Mouse (Mus musculus) neural tube, embryonic 11.5 days (tissue): ENCODE measurements around the gene Clasp2. TPM values are rescaled to one million over a fixed set of nuclear protein-coding genes. Genes with fewer than 3 reads are reported as not detected.
"Not testable (repeated sequence)": the region's sequence is repeated elsewhere in the genome, so short reads cannot be mapped to it uniquely, and the experiment has no call there.

ENCODE experiments used
- ATAC-seq: fragments of 200-750 bp; cut with Nextera tagmentation; 2 replicates; pipeline ENCODE4 v1.8.0; 2017; ENCODE audit warnings: moderate number of reproducible peaks, mild to moderate bottlenecking, moderate TSS enrichment, moderate library complexity; ENCODE audit not compliant: insufficient read depth, low FRiP score, low TSS enrichment
- DNase-seq: peaks from one replicate; pipeline ENCODE4 v3.0.0-alpha.2; 2015; ENCODE audit warnings: low spot score
- H3K27ac ChIP-seq: fragments of 300-500 bp; sonication (generic); 2 replicates; pipeline ENCODE4 v1.5.1; 2014; ENCODE audit warnings: low read depth, mild to moderate bottlenecking, low read length
- H3K27me3 ChIP-seq: fragments of 300-500 bp; sonication (generic); 2 replicates; pipeline ENCODE4 v1.6.1; 2014; ENCODE audit warnings: mild to moderate bottlenecking, low read length, mixed read lengths; ENCODE audit not compliant: control insufficient read depth, insufficient read depth
- H3K36me3 ChIP-seq: fragments of 300-500 bp; sonication (generic); 2 replicates; pipeline ENCODE4 v1.6.1; 2014; ENCODE audit warnings: mild to moderate bottlenecking, low read length, moderate library complexity, mixed read lengths; ENCODE audit not compliant: control insufficient read depth, insufficient read depth
- H3K4me1 ChIP-seq: fragments of 300-500 bp; sonication (generic); 2 replicates; pipeline ENCODE4 v1.6.1; 2014; ENCODE audit warnings: low read length, mixed read lengths; ENCODE audit not compliant: control insufficient read depth, insufficient read depth
- H3K4me2 ChIP-seq: fragments of 300-500 bp; sonication (generic); 2 replicates; pipeline ENCODE4 v1.6.1; 2014; ENCODE audit warnings: low read depth, mild to moderate bottlenecking, moderate library complexity
- H3K4me3 ChIP-seq: fragments of 300-500 bp; sonication (generic); 2 replicates; pipeline ENCODE4 v1.5.1; 2014; ENCODE audit warnings: low read depth, low read length
- H3K9ac ChIP-seq: fragments of 300-500 bp; sonication (generic); 2 replicates; pipeline ENCODE4 v1.6.1; 2014; ENCODE audit warnings: mild to moderate bottlenecking, low read length
- H3K9me3 ChIP-seq: fragments of 300-500 bp; sonication (generic); 2 replicates; pipeline ENCODE4 v1.6.1; 2016; ENCODE audit warnings: low read length; ENCODE audit not compliant: control insufficient read depth
- WGBS: fragments of 180-500 bp; shearing (Covaris S2); extraction: QIAGEN DNeasy Blood & Tissue Kit; methylation state at CpG from one replicate; pipeline ENCODE4 v1.1.7; 2014; 5-methylcytosine and 5-hydroxymethylcytosine counted together
- polyA plus RNA-seq: library from polyadenylated mRNA; unstranded; fragments of >200 nt; fragmentation: Nextera tagmentation; extraction: Ambion mirVana; gene quantifications from 2 replicates; pipeline ENCODE4 v1.2.1, GENCODE M21; 2014

Clasp2 gene
- polyA plus RNA-seq, 1 experiment from 2014 or later: 58.0 TPM

DNA sequence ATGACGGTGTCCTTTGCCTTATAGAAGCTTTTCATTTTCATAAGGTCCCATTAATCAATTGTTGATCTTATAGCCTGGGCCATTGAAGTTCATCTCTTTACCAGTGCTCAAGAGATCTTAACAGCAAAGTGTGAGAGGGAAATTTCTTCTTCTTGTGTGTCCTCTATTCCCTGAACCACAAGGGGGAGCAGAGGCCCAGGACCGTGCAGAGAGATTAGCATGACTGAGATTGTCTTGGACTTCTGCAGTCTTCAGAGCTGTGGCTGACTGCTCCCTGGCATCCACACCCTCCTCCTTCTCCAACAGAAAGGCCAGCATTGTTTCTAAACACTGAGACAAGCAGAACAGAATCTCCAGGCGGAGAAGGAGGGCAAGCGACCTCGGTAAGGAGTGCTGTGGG, 22.2 kb upstream of the Clasp2 start:
- Histone ChIP-seq H3K9me3 (no peaks in the 10 kb centered on the region), H3K36me3 (no peaks in the 10 kb centered on the region), H3K4me1 (no peaks in the 10 kb centered on the region), H3K4me2 (no peak overlapping the region), H3K9ac (no peak overlapping the region), H3K27me3 (no peaks in the 10 kb centered on the region), H3K4me3 (no peak overlapping the region), H3K27ac (no peak overlapping the region)
- WGBS: 55% methylated on average over 5 of the region's 5 CpGs
- ATAC-seq (no peak), DNase-seq (peak; percentile 22)

DNA sequence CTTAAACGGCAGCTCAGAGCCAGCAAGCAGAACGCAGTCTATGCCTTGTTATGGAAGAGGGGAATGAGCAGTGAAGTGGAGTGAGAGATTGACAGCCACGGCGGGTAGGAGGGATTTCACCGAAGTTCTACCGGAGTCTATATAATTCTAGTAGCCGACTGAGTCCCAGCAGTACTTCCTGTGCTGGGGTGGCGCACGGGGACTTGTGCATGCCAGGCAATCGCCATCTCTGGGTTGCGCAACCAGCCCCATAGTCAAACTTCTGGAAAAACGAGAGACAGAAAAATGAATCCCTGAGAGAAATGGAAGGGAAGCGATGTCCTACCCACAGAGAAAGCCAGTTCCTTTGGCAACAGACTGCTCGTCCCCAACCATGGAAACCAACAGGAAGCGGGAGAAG, 16.6 kb upstream of the Clasp2 start:
- WGBS: 83% methylated on average over 15 of the region's 15 CpGs
- Histone ChIP-seq H3K27ac (no peak overlapping the region), H3K9ac (no peak overlapping the region)

DNA sequence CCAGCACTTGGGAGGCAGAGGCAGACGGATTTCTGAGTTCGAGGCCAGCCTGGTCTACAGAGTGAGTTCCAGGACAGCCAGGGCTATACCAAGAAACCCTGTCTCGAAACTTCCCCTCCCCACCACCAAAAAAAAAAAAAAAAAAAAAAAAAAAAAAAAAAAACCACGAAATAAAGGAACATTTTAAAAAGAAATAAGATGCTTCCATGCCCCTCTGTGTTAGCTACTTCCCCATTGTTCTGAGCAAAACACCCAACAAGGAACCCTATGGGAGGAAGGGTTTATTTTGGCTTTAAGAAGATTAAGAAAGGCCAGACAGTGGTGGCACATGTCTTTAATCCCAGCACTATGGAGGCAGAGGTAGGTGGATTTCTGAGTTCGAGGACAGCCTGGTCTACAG, 15.7 kb upstream of the Clasp2 start:
- WGBS: 94% methylated on average over 5 of the region's 5 CpGs
- not testable (repeated sequence) for H3K27me3 ChIP-seq, H3K4me2 ChIP-seq, H3K4me3 ChIP-seq, H3K36me3 ChIP-seq, H3K27ac ChIP-seq, H3K9ac ChIP-seq, H3K9me3 ChIP-seq, ATAC-seq, H3K4me1 ChIP-seq, DNase-seq

More for the DNA sequence above, 16.6 kb upstream of the Clasp2 start:
- Histone ChIP-seq H3K4me1 (no peaks in the 10 kb centered on the region), H3K27me3 (no peaks in the 10 kb centered on the region), H3K4me3 (no peak overlapping the region), H3K9me3 (no peaks in the 10 kb centered on the region), H3K36me3 (no peaks in the 10 kb centered on the region), H3K4me2 (no peak overlapping the region)
- DNase-seq (no peak), ATAC-seq (no peak)

DNA sequence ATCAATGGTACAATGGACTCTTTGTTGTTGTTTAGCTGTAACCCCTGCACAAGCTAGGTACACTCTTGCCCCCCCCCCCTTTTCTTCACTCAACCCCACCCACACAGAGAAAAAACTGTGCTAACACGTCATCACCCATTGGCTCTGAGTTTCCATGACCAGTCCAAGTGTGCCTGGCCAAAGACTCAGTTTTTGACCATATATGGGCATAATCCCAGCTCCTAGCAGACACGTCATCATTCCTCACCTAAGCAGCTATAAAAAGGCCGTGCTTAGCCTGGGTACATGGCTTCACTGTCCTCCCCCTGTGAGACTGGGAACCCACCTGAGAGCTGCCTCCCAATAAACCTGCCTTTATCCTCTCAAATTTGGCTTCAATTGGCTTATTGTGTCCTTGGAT, 15.1 kb upstream of the Clasp2 start:
- DNase-seq (no peak), ATAC-seq (no peak)
- H3K4me3 ChIP-seq: no peak overlapping the region
- no peaks in the 10 kb centered on the region for H3K9me3 ChIP-seq
- no peak overlapping the region for H3K9ac ChIP-seq
- no peaks in the 10 kb centered on the region for H3K4me1 ChIP-seq
- no peaks in the 10 kb centered on the region for H3K27me3 ChIP-seq
- WGBS: 69% methylated on average over 3 of the region's 3 CpGs
- no peak overlapping the region for H3K27ac ChIP-seq
- no peaks in the 10 kb centered on the region for H3K36me3 ChIP-seq
- no peak overlapping the region for H3K4me2 ChIP-seq

DNA sequence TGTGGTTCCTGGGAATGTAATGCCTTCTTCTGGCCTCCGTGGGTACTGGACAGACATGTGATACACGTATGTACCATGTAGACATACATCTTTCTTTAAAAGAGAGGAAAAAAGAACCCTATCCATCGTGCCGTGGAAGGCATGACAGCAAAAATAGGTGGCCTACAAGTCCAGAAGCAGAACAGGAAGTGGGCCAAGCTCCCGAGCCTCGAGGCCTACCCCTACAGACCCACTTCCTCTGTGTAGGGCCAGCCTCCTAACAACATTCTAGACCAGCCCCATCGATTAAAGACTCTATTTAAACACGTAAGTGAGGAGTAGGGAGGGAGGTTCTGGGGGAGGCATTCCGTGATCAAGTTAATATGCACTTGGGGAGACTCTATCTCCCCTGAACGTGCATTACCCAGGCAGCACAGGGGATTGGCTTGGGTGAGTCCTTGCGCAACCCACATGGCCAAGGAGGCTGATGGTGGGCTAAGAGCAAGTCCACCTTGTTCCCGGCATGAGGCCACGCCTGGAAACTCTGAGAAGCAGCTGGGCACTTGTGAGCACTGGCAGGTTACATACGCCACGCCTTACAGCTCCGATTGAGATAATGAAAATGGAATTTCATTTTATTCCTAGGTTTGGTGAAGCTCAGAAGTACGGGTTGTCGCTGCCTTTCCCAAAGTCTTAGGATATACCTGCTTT, 14.1 kb upstream of the Clasp2 start:
- no peak overlapping the region for H3K27ac ChIP-seq
- 90% methylated on average over 18 of the region's 18 CpGs for WGBS

DNA sequence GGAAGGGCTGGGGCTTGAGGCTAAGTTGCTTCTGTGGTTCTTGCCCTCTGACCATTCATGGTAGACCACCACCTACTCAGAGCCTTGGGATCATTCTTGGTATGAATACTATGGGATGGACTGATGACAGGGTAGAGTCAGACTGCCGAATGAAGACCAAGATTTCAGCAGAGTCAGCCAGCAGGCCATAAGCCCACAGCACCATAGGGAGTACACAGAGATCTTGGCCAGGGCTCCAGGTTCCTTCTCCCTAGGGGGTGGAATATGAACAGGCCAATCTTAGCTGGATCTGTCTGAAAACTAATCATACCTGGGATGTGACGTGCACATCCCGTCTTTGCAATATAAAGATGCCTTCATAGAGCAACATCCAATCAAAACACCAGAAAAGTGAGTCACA, 9.7 kb upstream of the Clasp2 start:
- no peak for DNase-seq
- Histone ChIP-seq H3K9ac (no peak overlapping the region), H3K4me3 (no peak overlapping the region), H3K36me3 (no peaks in the 10 kb centered on the region), H3K9me3 (no peaks in the 10 kb centered on the region), H3K4me2 (no peak overlapping the region), H3K27ac (no peak overlapping the region), H3K4me1 (no peaks in the 10 kb centered on the region), H3K27me3 (no peaks in the 10 kb centered on the region)
- no peak for ATAC-seq
- 87% methylated on average over 3 of the region's 3 CpGs for WGBS

More for the DNA sequence above, 14.1 kb upstream of the Clasp2 start:
- Histone ChIP-seq H3K4me1 (no peaks in the 10 kb centered on the region), H3K9ac (no peak overlapping the region), H3K27me3 (no peaks in the 10 kb centered on the region), H3K4me3 (no peak overlapping the region), H3K36me3 (no peaks in the 10 kb centered on the region), H3K4me2 (no peak overlapping the region), H3K9me3 (no peaks in the 10 kb centered on the region)
- DNase-seq (no peak), ATAC-seq (no peak)

DNA sequence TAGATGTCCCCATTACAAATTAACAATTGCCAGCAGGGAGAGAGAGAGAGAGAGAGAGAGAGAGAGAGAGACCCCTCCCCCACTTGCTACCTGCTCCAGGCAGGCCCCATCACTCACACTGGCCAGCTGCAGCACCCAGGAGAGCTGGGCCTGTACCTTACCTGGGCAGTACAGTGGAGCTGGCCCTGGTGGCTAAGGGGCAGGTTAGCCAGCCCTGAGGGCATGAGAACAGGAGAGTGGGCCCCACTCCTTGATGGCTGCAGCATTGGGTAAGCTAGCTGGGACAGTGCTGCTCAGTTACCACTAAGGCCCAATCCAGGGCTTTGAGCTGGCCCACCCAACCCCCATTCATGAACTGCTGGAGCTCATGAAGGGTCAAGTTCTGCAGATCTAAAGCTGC, 5.4 kb upstream of the Clasp2 start:
- H3K4me2 ChIP-seq: no peak overlapping the region
- no peak for ATAC-seq
- H3K27ac ChIP-seq: no peak overlapping the region
- no peaks in the 10 kb centered on the region for H3K9me3 ChIP-seq
- no peak overlapping the region for H3K9ac ChIP-seq
- 0 out of 2 replicates have a peak, but pooled peaks cover 4% of the 10 kb centered on the region for H3K4me1 ChIP-seq
- no peaks in the 10 kb centered on the region for H3K36me3 ChIP-seq
- no peaks in the 10 kb centered on the region for H3K27me3 ChIP-seq
- no peak for DNase-seq
- H3K4me3 ChIP-seq: no peak overlapping the region

DNA sequence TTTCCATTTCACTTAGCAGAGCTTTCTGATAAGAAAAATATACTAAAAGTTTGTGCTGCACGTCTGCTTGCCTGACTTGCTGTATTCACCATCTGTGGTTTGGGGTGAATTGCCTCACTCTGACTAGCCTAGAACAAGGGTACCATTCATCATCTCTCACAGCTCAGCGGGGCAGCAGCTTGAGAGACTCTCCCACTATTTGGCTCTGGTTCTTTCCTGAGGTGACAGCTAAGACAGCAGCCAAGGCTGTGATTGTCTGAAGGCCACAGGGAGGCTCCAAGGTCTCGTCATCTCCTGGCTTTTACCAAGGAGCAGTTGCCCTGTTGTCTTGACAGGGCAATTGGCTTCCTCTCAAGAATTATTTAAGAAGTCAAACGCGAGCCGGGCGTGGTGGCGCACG, 3.3 kb upstream of the Clasp2 start:
- Histone ChIP-seq H3K4me2 (no peak overlapping the region), H3K4me3 (no peak overlapping the region), H3K9ac (no peak overlapping the region), H3K9me3 (no peaks in the 10 kb centered on the region), H3K36me3 (no peaks in the 10 kb centered on the region), H3K4me1 (0 out of 2 replicates have a peak, but pooled peaks cover 4% of the 10 kb centered on the region), H3K27ac (no peak overlapping the region), H3K27me3 (no peaks in the 10 kb centered on the region)
- no peak for ATAC-seq
- 79% methylated on average over 9 of the region's 9 CpGs for WGBS
- DNase-seq: no peak

DNA sequence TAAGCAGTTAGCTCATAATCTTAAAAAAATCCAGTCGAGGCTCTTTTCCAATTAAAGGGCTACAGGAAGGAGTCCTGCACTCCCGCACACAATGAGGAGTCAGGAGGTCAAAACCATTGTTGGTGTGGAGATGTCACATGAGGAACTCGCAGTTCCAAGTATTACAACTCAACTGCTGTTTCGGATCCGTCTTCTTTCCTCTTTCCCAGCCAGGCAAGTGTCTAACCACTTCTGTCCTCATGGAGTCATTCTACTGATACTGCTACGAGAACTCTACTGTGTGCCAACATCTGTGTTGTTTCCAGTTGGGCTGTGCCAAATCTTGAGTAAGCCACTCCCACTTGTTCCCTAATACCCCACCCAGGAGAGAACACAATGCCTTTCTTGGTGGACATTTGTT, 2.3 kb upstream of the Clasp2 start:
- no peak overlapping the region for H3K4me2 ChIP-seq
- no peaks in the 10 kb centered on the region for H3K27me3 ChIP-seq
- H3K36me3 ChIP-seq: no peaks in the 10 kb centered on the region
- H3K27ac ChIP-seq: no peak overlapping the region
- ATAC-seq (no peak), DNase-seq (no peak)
- H3K9ac ChIP-seq: no peak overlapping the region
- no peaks in the 10 kb centered on the region for H3K9me3 ChIP-seq
- no peak overlapping the region for H3K4me3 ChIP-seq
- H3K4me1 ChIP-seq: 0 out of 2 replicates have a peak, but pooled peaks cover 4% of the 10 kb centered on the region
- 89% methylated on average over 6 of the region's 6 CpGs for WGBS
